Mouse (Mus musculus): ENCODE data around the gene Lingo3. TPM values are rescaled to one million over a fixed set of nuclear protein-coding genes. Genes with fewer than 3 reads are reported as not detected.

Gene Lingo3
- polyA plus RNA-seq, 1 experiment, result not detected

DNA sequence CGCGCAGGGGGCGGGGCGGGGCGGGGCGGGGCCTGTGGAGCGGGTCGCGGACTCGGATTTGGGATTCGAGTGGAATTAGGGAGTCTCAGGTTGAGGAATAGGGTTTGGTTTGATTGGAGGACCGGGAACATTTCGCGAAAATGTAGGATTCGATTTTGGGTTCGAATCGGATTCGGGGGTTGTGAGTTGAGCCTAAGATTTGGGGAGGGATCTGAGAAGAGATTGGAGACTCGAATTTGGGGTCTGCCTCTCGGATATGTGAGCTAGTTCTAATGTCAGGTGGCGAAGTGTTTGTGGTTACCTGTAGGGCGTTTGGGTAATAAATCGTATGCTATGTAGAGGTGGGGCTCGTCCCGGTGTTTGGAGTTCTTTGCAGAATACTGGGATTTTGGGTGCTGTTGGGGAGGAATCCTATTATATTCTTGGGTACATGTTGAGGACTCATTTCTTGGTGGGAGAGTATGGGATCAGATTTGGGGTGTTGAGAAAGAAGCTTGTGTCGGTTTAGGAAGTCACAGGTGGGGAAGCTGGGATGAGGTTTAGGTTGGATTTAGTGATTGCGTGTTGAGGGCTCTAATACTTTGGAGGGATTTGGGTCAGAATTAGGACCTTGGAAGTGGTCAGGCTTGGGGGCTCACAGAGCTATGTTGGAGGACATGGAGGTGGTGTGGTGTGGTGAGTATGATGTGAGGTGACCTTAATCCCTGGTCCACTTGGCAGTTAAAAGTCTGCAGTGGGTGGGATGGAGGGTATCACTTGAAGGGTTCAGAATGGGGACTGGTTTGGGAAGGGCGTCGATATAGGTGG is 16.6 kb downstream of the Lingo3 start:
- peaks cover 10% of the 10 kb centered on the region for H3K4me1 ChIP-seq (ENCODE audit: control insufficient read depth, insufficient read depth, low read length)
- H3K27ac ChIP-seq (ENCODE audit: insufficient read depth, low read depth, low read length), result no peak overlapping the region
- peak overlapping the region; percentile 77 for H3K4me3 ChIP-seq (ENCODE audit: insufficient read depth, low read depth, low read length)
- WGBS, result 3% methylated on average over 29 of the region's 29 CpGs
- TF ChIP-seq CTCF (IDR thresholded peaks at IDR 0.05; ENCODE audit: insufficient read depth, low read depth, low read length) (no peak), POLR2A (IDR thresholded peaks at IDR 0.05; ENCODE audit: insufficient read depth, low read depth, low read length) (no peak)

DNA sequence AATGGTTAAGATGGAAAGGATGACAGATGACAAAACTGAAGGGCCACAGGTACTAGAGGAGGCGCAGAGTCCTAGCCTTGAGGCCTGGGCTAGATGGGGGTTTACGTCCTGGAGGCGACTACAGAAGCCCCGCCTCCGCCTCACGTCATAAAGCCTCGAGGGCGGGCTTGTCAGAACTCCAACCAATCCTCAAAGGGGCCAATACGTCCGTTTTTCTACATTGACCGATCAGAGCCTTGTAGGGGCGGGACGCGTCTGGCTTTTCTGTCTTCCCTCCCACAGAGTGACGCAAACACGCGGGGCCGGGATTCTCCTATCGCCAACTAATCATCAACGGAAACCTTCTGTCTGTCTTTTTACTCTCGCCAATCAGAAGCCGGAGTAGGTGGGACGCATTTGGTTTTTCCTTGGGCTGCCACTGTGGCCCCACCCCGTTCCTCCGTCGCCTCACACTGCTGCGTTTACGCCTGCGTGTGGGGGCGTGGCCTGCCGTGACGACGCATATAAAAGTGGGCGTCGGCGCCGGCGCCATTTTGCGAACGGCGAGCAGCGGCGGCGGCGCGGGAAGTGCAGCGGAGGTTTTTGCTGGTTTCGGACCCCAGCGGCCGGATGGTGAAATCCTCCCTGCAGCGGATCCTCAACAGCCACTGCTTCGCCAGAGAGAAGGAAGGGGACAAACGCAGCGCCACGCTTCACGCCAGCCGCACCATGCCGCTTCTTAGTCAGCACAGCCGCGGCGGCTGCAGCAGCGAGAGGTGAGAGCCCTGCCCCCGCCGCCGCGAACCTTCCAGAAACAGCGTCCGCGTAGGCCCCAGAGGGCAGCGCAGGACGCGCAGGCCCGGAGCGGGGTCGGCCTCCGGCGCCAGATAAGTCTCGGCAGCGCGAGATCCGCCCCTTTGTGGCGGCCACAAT is 17.4 kb downstream of the Lingo3 start, which contains the start of gene Oaz1:
Gene Oaz1 (plus strand): TSS at position 506 of the 912 bp plus-strand sequence.
- H3K27ac ChIP-seq (ENCODE audit: insufficient read depth, low read depth, low read length), result peak within 1 kb of the TSS; percentile 89
- peak within 1 kb of the TSS; percentile 77 for H3K4me3 ChIP-seq (ENCODE audit: insufficient read depth, low read depth, low read length)
- WGBS, result under 1% methylated on average over 81 of the region's 82 CpGs
- peaks cover 10% of the 10 kb centered on the region for H3K4me1 ChIP-seq (ENCODE audit: control insufficient read depth, insufficient read depth, low read length)
- TF ChIP-seq CTCF (IDR thresholded peaks at IDR 0.05; ENCODE audit: insufficient read depth, low read depth, low read length) (no peak), POLR2A (IDR thresholded peaks at IDR 0.05; ENCODE audit: insufficient read depth, low read depth, low read length) (peak; percentile 87)

DNA sequence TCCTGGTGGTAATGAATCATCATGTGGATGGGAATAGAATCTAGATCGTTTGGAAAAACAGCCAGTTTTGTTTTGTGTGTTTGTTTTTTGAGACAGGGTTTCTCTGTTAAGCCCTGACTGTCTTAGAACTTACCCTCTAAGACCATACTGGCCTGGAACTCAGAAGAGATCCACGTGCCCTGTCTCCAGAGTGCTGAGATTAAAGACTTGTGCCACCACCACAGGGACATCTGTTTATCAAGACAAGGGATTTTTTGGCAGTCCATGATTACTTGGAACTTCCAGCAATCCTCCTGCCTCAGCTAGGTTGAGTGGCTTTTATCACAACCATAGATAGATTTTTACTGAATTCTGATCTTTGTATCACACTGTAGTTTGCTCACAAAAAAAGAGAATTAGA is 19.0 kb downstream of the Lingo3 start:
- no peak overlapping the region for H3K27ac ChIP-seq (ENCODE audit: insufficient read depth, low read depth, low read length)
- no peak overlapping the region for H3K4me3 ChIP-seq (ENCODE audit: insufficient read depth, low read depth, low read length)
- TF ChIP-seq CTCF (IDR thresholded peaks at IDR 0.05; ENCODE audit: insufficient read depth, low read depth, low read length), result no peak
- TF ChIP-seq POLR2A (IDR thresholded peaks at IDR 0.05; ENCODE audit: insufficient read depth, low read depth, low read length), result no peak
- peaks cover 10% of the 10 kb centered on the region for H3K4me1 ChIP-seq (ENCODE audit: control insufficient read depth, insufficient read depth, low read length)
- 59% methylated on average over 2 of the region's 2 CpGs for WGBS

DNA sequence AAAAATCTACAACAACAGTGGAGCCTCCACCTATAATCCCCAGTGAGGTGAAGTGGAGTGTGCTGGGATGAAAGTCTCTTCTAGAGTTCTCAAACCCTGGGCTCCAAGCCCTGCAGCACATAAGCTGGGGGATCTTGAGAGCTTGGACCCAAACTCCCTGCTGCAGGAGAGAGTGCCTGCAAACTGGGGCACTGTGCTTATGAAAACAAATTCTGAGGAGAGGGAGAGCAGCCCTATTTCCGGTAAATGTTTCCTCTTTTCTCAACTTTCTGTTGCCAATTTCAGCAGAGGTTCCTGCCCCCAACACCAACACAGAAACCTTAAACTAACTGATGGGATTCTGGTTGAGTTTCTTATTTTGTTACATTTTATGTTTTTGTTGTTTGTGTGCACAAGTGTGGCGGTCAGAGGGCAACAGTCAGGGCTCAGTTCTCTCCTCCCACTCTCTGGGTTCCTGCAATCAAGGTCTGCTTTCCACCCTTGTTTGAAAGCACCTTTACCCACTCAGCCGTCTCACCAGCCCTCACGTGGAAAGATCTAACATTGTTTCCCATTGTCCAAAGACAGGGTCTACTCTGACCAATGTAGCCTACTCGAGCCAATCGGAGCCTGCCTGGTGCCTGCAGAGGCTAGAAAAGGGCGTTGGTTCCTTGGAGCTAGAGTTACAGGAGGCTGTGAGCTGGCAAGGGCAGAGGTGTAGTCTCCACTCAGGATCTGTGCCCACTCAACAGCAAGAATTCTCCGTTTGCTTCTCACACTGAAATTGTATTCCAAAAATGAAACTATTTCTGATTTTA is 19.8 kb downstream of the Lingo3 start:
- Histone ChIP-seq H3K4me1 (ENCODE audit: control insufficient read depth, insufficient read depth, low read length) (peaks cover 10% of the 10 kb centered on the region), H3K4me3 (ENCODE audit: insufficient read depth, low read depth, low read length) (no peak overlapping the region), H3K27ac (ENCODE audit: insufficient read depth, low read depth, low read length) (no peak overlapping the region)
- 63% methylated on average over 8 of the region's 8 CpGs for WGBS
- TF ChIP-seq POLR2A (IDR thresholded peaks at IDR 0.05; ENCODE audit: insufficient read depth, low read depth, low read length) (no peak), CTCF (IDR thresholded peaks at IDR 0.05; ENCODE audit: insufficient read depth, low read depth, low read length) (no peak)

DNA sequence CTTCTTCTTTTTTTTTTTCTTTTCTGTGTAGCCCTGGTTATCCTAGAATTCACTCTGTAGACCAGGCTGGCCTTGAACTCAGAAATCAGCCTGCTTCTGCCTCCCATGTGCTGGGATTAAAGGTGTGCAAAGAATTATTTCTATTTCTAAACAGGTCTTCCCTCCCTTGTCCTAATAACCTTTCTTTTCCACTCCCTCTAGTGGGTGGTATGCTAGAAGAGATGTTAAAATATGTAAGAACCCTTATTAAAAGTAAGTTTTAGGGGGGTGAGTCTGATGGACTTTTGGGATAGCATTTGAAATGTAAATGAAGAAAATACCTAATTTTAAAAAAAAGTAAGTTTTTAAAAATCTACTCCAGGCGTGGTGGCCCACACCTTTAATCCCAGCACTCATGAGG is 20.5 kb downstream of the Lingo3 start:
- no peak overlapping the region for H3K4me3 ChIP-seq (ENCODE audit: insufficient read depth, low read depth, low read length)
- H3K27ac ChIP-seq (ENCODE audit: insufficient read depth, low read depth, low read length), result no peak overlapping the region
- TF ChIP-seq CTCF (IDR thresholded peaks at IDR 0.05; ENCODE audit: insufficient read depth, low read depth, low read length) (no peak), POLR2A (IDR thresholded peaks at IDR 0.05; ENCODE audit: insufficient read depth, low read depth, low read length) (no peak)
- peaks cover 6% of the 10 kb centered on the region for H3K4me1 ChIP-seq (ENCODE audit: control insufficient read depth, insufficient read depth, low read length)
- WGBS, result 94% methylated on average over 1 of the region's 1 CpGs

DNA sequence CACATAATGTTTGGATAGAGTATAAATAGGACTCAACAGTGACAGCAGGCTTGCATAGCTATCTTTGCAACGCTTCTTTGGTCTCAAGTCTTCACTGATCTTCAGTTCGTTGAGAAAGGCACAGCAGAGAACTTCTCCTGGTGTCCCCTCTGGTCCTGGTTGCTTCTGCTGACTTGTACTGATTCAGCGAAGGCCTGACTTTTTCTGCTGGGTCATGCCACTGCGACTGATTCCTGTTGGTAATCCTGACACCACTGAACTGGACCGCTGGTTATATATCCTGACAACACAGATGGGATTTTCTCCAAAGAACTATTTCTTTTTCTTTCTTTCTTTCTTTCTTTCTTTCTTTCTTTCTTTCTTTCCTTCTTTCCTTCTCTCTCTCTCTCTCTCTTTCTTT is 21.3 kb downstream of the Lingo3 start:
- H3K4me1 ChIP-seq (ENCODE audit: control insufficient read depth, insufficient read depth, low read length), result no peaks in the 10 kb centered on the region
- no peak overlapping the region for H3K27ac ChIP-seq (ENCODE audit: insufficient read depth, low read depth, low read length)
- WGBS, result 91% methylated on average over 5 of the region's 5 CpGs
- TF ChIP-seq POLR2A (IDR thresholded peaks at IDR 0.05; ENCODE audit: insufficient read depth, low read depth, low read length) (no peak), CTCF (IDR thresholded peaks at IDR 0.05; ENCODE audit: insufficient read depth, low read depth, low read length) (no peak)
- H3K4me3 ChIP-seq (ENCODE audit: insufficient read depth, low read depth, low read length), result no peak overlapping the region

DNA sequence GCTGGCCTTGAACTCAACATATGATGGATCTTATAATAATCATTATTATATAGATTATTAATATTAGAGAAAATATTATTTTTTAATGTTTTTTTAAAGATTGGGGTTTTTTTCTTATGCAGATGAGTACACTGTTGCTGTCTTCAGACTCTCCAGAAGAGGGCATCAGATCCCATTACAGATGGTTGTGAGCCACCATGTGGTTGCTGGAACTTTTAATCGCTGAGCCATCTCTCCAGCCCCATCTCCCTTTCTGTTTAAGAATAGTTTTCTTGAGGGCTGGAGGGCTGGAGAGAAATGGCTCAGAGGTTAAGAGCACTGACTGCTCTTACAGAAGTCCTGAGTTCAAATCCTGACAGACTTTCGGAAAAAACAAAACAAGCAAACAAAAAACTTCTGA is 21.8 kb downstream of the Lingo3 start:
- Histone ChIP-seq H3K4me1 (ENCODE audit: control insufficient read depth, insufficient read depth, low read length) (no peaks in the 10 kb centered on the region), H3K27ac (ENCODE audit: insufficient read depth, low read depth, low read length) (no peak overlapping the region), H3K4me3 (ENCODE audit: insufficient read depth, low read depth, low read length) (no peak overlapping the region)
- WGBS, result 46% methylated on average over 2 of the region's 2 CpGs
- TF ChIP-seq CTCF (IDR thresholded peaks at IDR 0.05; ENCODE audit: insufficient read depth, low read depth, low read length), result no peak
- TF ChIP-seq POLR2A (IDR thresholded peaks at IDR 0.05; ENCODE audit: insufficient read depth, low read depth, low read length), result no peak

DNA sequence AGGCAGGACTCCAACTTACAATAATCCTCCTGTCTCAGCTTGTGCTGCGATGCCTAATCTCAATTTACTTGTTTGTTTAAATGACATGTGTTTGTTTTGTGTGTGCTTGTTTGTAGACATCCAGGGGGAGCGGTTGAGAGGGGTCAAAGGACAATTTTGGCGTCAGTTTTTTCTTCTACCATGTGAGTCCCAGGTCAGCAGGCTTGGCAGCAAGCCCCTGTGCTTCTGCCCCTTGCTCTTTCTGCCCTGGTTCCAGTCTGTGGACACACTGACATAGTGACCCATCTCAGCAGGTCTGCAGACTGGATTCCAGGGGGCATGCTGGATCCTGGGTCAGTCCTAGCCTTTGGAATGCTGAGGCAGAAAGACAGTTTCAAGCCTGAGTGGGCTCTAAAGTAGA is 24.4 kb downstream of the Lingo3 start:
- 61% methylated on average over 3 of the region's 3 CpGs for WGBS
- Histone ChIP-seq H3K4me3 (ENCODE audit: insufficient read depth, low read depth, low read length) (no peak overlapping the region), H3K27ac (ENCODE audit: insufficient read depth, low read depth, low read length) (no peak overlapping the region), H3K4me1 (ENCODE audit: control insufficient read depth, insufficient read depth, low read length) (no peaks in the 10 kb centered on the region)
- TF ChIP-seq POLR2A (IDR thresholded peaks at IDR 0.05; ENCODE audit: insufficient read depth, low read depth, low read length) (no peak), CTCF (IDR thresholded peaks at IDR 0.05; ENCODE audit: insufficient read depth, low read depth, low read length) (no peak)

Measured in olfactory bulb, adult 2 months (tissue).